Mouse (Mus musculus): Measurements from ENCODE around the gene Tpsg1. TPM values are rescaled to one million over a fixed set of nuclear protein-coding genes. Genes with fewer than 3 reads are reported as not detected.

Gene Tpsg1
- polyA plus RNA-seq, 1 experiment from 2014 or later, result 0.46 TPM

DNA sequence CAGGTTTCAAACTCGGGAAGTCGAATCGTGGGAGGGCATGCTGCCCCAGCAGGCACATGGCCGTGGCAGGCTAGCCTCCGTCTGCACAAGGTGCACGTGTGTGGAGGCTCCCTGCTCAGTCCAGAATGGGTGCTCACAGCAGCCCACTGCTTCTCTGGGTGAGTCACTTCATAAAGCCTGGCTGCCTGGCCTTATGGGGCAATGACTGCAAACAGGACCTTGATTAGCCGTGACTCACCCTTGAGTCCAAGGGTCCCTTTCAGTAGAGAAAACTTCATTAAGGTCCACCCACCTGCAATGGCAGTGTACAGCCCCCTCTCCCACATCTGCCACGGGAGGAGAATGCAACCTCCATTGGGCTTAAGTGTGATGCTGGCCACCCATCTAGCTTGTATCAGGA is 3.4 kb downstream of the Tpsg1 start:
- peak; percentile 40; the same call in 1 of the 2 replicates for ATAC-seq (ENCODE audit: insufficient read depth)
- H3K4me2 ChIP-seq, result no peak overlapping the region
- H3K27ac ChIP-seq (replicated peaks), result no peak overlapping the region
- no peaks in the 10 kb centered on the region for H3K36me3 ChIP-seq (replicated peaks)
- peaks cover 17% of the 10 kb centered on the region; the same call in 1 of the 2 replicates for H3K4me1 ChIP-seq (replicated peaks)
- no peak overlapping the region for H3K4me3 ChIP-seq (replicated peaks)
- no peak overlapping the region for H3K9ac ChIP-seq
- no peaks in the 10 kb centered on the region for H3K27me3 ChIP-seq
- WGBS (ENCODE audit: insufficient replicate concordance), result 49% methylated on average over 8 of the region's 8 CpGs
- no peaks in the 10 kb centered on the region; the same call in 1 of the 2 replicates for H3K9me3 ChIP-seq (replicated peaks)

DNA sequence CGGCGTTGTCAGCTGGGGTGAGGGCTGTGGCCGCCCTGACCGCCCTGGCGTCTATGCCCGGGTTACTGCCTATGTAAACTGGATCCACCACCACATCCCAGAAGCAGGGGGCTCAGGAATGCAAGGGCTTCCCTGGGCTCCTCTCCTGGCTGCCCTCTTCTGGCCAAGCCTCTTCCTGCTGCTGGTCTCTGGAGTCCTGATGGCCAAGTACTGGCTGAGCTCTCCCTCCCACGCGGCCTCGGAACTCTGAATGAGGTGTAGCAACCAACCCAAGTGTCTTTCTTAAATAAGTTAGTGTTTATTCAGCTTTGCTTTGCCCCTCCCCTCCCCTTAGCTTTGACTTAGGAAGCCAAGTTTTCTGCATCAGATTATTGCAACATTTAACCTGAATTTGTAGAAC is 4.9 kb downstream of the Tpsg1 start:
- Histone ChIP-seq H3K9ac (no peak overlapping the region), H3K4me1 (replicated peaks) (peaks cover 17% of the 10 kb centered on the region; the same call in 1 of the 2 replicates), H3K9me3 (replicated peaks) (no peaks in the 10 kb centered on the region; the same call in 1 of the 2 replicates), H3K27ac (replicated peaks) (no peak overlapping the region), H3K4me3 (replicated peaks) (no peak overlapping the region), H3K27me3 (no peaks in the 10 kb centered on the region), H3K36me3 (replicated peaks) (no peaks in the 10 kb centered on the region), H3K4me2 (no peak overlapping the region)
- ATAC-seq (ENCODE audit: insufficient read depth), result no peak
- 42% methylated on average over 9 of the region's 9 CpGs for WGBS (ENCODE audit: insufficient replicate concordance)

DNA sequence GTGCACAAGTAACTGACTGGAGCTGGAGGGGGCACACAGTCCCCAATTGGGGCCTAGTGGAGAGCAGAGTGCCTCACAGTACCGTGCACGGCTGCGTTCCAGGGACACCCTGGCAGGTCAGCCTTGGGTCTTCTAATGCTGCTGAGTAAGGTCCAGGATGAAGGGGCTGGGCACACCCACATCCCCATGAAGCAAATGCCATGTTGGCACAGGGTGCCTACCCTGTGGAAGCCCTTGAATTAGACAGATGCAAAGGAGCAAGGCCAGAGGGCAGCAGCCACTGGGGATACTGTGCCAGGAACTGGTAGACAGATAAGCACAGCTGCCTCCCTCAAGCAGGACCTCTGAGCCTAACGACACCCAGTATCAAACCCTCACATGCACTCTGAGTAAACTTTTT is 25.5 kb downstream of the Tpsg1 start:
- WGBS (ENCODE audit: insufficient replicate concordance), result 56% methylated on average over 4 of the region's 4 CpGs
- no peak overlapping the region for H3K4me3 ChIP-seq (replicated peaks)
- no peaks in the 10 kb centered on the region for H3K36me3 ChIP-seq (replicated peaks)
- no peak overlapping the region for H3K4me2 ChIP-seq
- no peaks in the 10 kb centered on the region for H3K27me3 ChIP-seq
- ATAC-seq (ENCODE audit: insufficient read depth), result no peak
- H3K27ac ChIP-seq (replicated peaks), result no peak overlapping the region
- H3K4me1 ChIP-seq (replicated peaks), result no peaks in the 10 kb centered on the region
- H3K9ac ChIP-seq, result no peak overlapping the region
- H3K9me3 ChIP-seq (replicated peaks), result no peaks in the 10 kb centered on the region

DNA sequence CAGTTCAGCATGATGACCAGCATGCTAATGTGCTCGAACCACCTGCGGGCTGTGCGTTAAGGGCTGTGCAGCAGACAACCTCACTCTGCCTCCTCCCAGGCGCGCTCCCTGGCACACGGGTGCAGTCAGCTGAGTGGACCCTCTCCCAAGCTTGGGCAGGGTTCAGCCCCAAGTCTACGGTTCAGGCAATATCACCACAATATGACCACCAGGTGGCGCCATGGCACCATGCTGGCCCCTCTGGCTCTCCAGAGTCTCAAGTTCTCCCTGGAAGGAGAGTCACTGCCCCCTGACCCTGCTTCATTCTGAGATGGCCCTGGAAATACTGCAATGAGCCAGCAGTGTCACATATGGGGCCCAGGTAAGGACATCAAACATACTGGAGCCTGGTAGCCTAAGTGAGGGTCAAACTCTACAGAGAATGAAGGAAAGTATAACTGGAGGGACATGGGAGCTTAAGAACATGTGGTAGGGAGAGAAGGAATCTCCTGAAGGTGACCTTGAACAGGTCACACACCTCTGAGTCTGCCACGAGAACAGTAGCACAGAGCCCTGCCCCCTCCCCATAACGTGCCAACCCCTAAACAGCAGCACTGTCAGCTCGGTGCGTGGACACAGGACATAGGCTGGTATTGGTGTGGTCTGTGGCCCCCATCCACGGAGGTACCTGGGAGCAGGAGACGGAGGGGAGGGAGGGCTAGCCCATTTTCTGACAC is 28.9 kb downstream of the Tpsg1 start:
- H3K4me1 ChIP-seq (replicated peaks), result no peaks in the 10 kb centered on the region
- no peaks in the 10 kb centered on the region for H3K27me3 ChIP-seq
- no peak overlapping the region for H3K9ac ChIP-seq
- WGBS (ENCODE audit: insufficient replicate concordance), result 25% methylated on average over 14 of the region's 14 CpGs
- H3K27ac ChIP-seq (replicated peaks), result no peak overlapping the region
- H3K4me3 ChIP-seq (replicated peaks), result no peak overlapping the region
- H3K4me2 ChIP-seq, result no peak overlapping the region
- no peaks in the 10 kb centered on the region for H3K36me3 ChIP-seq (replicated peaks)
- ATAC-seq (ENCODE audit: insufficient read depth), result no peak
- H3K9me3 ChIP-seq (replicated peaks), result no peaks in the 10 kb centered on the region

DNA sequence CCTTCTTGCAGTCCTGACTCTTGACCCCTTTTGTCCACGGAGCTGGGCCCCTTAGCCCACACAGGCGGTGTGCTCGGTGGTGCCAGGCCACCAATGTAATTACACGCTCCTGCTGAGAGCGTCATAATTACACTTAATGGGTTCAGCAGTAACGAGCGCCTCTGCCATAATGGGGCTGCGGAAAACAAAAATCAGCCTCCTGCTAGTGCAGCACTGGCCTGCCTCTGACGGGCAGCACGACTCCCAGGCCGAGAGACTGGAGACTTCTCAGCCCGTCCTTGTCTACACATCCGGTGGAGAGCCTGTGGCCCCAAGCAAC is 29.4 kb downstream of the Tpsg1 start:
- Histone ChIP-seq H3K9me3 (replicated peaks) (no peaks in the 10 kb centered on the region), H3K4me2 (no peak overlapping the region), H3K27me3 (no peaks in the 10 kb centered on the region), H3K27ac (replicated peaks) (no peak overlapping the region), H3K36me3 (replicated peaks) (no peaks in the 10 kb centered on the region), H3K4me3 (replicated peaks) (no peak overlapping the region), H3K9ac (no peak overlapping the region), H3K4me1 (replicated peaks) (no peaks in the 10 kb centered on the region)
- no peak for ATAC-seq (ENCODE audit: insufficient read depth)
- WGBS (ENCODE audit: insufficient replicate concordance), result 58% methylated on average over 13 of the region's 13 CpGs

GRCm38 (mm10) chr17:25400443-25400842 is 31.4 kb downstream of the Tpsg1 start:
- no peak for ATAC-seq (ENCODE audit: insufficient read depth)
- Histone ChIP-seq H3K27ac (replicated peaks) (no peak overlapping the region), H3K36me3 (replicated peaks) (no peaks in the 10 kb centered on the region), H3K4me2 (no peak overlapping the region), H3K9me3 (replicated peaks) (no peaks in the 10 kb centered on the region), H3K9ac (no peak overlapping the region), H3K4me1 (replicated peaks) (peaks cover 5% of the 10 kb centered on the region; the same call in 1 of the 2 replicates), H3K4me3 (replicated peaks) (no peak overlapping the region), H3K27me3 (no peaks in the 10 kb centered on the region)
- WGBS (ENCODE audit: insufficient replicate concordance), result 7% methylated on average over 7 of the region's 7 CpGs

DNA sequence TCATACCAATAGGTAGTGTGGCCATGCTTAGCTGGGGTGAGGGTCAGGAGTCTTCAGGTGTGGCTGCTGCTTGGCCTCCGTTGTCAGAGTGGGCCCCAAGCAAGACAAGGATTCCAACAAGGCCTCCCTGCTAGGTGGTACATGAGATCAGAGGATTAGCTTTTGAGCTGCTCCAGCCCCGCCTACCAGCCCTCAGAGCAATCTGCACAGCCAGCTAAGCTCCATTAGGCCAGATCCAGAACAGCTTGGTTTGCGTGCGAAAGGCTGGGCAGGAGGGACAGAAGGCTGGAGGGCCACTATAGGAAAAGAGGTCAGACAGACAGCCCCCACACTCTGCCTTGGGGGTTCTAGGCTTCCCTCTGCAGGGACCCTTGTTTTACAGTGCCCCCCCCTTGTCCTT is 32.4 kb downstream of the Tpsg1 start:
- no peak for ATAC-seq (ENCODE audit: insufficient read depth)
- Histone ChIP-seq H3K9ac (no peak overlapping the region), H3K27ac (replicated peaks) (no peak overlapping the region), H3K4me2 (no peak overlapping the region), H3K27me3 (no peaks in the 10 kb centered on the region), H3K9me3 (replicated peaks) (no peaks in the 10 kb centered on the region), H3K4me3 (replicated peaks) (no peak overlapping the region), H3K36me3 (replicated peaks) (no peaks in the 10 kb centered on the region), H3K4me1 (replicated peaks) (peaks cover 12% of the 10 kb centered on the region)
- WGBS (ENCODE audit: insufficient replicate concordance), result 42% methylated on average over 4 of the region's 4 CpGs

- H3K4me1 ChIP-seq (replicated peaks), result peaks cover 12% of the 10 kb centered on the region
- H3K4me2 ChIP-seq, result no peak overlapping the region
- no peak for ATAC-seq (ENCODE audit: insufficient read depth)
- 69% methylated on average over 13 of the region's 13 CpGs for WGBS (ENCODE audit: insufficient replicate concordance)
- no peak overlapping the region for H3K27ac ChIP-seq (replicated peaks)
- H3K9me3 ChIP-seq (replicated peaks), result no peaks in the 10 kb centered on the region
- H3K27me3 ChIP-seq, result no peaks in the 10 kb centered on the region
- no peaks in the 10 kb centered on the region for H3K36me3 ChIP-seq (replicated peaks)
- H3K4me3 ChIP-seq (replicated peaks), result no peak overlapping the region
- no peak overlapping the region for H3K9ac ChIP-seq
These were observed 33.2 kb downstream of the Tpsg1 start for GRCm38 (mm10) chr17:25402224-25402623.

- Histone ChIP-seq H3K4me1 (replicated peaks) (peaks cover 12% of the 10 kb centered on the region), H3K4me3 (replicated peaks) (no peak overlapping the region), H3K9me3 (replicated peaks) (no peaks in the 10 kb centered on the region), H3K4me2 (no peak overlapping the region), H3K27ac (replicated peaks) (no peak overlapping the region), H3K27me3 (no peaks in the 10 kb centered on the region), H3K36me3 (replicated peaks) (no peaks in the 10 kb centered on the region), H3K9ac (no peak overlapping the region)
- no peak for ATAC-seq (ENCODE audit: insufficient read depth)
- 28% methylated on average over 3 of the region's 3 CpGs for WGBS (ENCODE audit: insufficient replicate concordance)
These were observed 35.1 kb downstream of the Tpsg1 start for GRCm38 (mm10) chr17:25404190-25404589.

- no peak overlapping the region for H3K4me2 ChIP-seq
- no peak overlapping the region for H3K27ac ChIP-seq (replicated peaks)
- peak; percentile 61; the same call in 1 of the 2 replicates for ATAC-seq (ENCODE audit: insufficient read depth)
- H3K27me3 ChIP-seq, result no peaks in the 10 kb centered on the region
- H3K9ac ChIP-seq, result no peak overlapping the region
- WGBS (ENCODE audit: insufficient replicate concordance), result 10% methylated on average over 10 of the region's 10 CpGs
- H3K9me3 ChIP-seq (replicated peaks), result no peaks in the 10 kb centered on the region
- H3K4me3 ChIP-seq (replicated peaks), result no peak overlapping the region
- peaks cover 12% of the 10 kb centered on the region for H3K4me1 ChIP-seq (replicated peaks)
- H3K36me3 ChIP-seq (replicated peaks), result no peaks in the 10 kb centered on the region
These were observed 36.3 kb downstream of the Tpsg1 start for GRCm38 (mm10) chr17:25405224-25405895.

GRCm38 (mm10) chr17:25406011-25406441 is 37.0 kb downstream of the Tpsg1 start:
- H3K4me1 ChIP-seq (replicated peaks), result peaks cover 12% of the 10 kb centered on the region
- no peak overlapping the region for H3K4me2 ChIP-seq
- H3K4me3 ChIP-seq (replicated peaks), result no peak overlapping the region
- H3K9ac ChIP-seq, result no peak overlapping the region
- no peaks in the 10 kb centered on the region for H3K36me3 ChIP-seq (replicated peaks)
- H3K27me3 ChIP-seq, result no peaks in the 10 kb centered on the region
- WGBS (ENCODE audit: insufficient replicate concordance), result 20% methylated on average over 6 of the region's 6 CpGs
- ATAC-seq (ENCODE audit: insufficient read depth), result no peak
- no peaks in the 10 kb centered on the region for H3K9me3 ChIP-seq (replicated peaks)
- no peak overlapping the region for H3K27ac ChIP-seq (replicated peaks)

Measured in liver, embryonic 15.5 days (tissue).